Mouse (Mus musculus) urinary bladder, adult 18-20 months (tissue): ENCODE measurements around the gene Surf1.
"Not testable (repeated sequence)": the region's sequence is repeated elsewhere in the genome, so short reads cannot be mapped to it uniquely, and the experiment has no call there.

Experiments
- DNase-seq, 2 experiments: peaks; one replicate each; pipeline ENCODE4 v3.0.0; 2022; ENCODE audit warnings: low spot score in 2 of 2, mixed read lengths in 2 of 2

Surf1 gene

GRCm38 (mm10) chr2:26900731-26901130 lies 15.6 kb downstream of the Surf1 start:
- no peak for DNase-seq

- DNase-seq = no peak
Measured at GRCm38 (mm10) chr2:26895898-26896297, 20.4 kb downstream of the Surf1 start.

GRCm38 (mm10) chr2:26886170-26886569 lies 30.2 kb downstream of the Surf1 start:
- DNase-seq = not testable (repeated sequence)

- not testable (repeated sequence) for DNase-seq
Measured at GRCm38 (mm10) chr2:26885541-26885940, 30.8 kb downstream of the Surf1 start.

- no peak for DNase-seq
Measured at GRCm38 (mm10) chr2:26878571-26878970, 37.8 kb downstream of the Surf1 start.

GRCm38 (mm10) chr2:26870666-26871065 lies 45.7 kb downstream of the Surf1 start:
- DNase-seq = no peak

GRCm38 (mm10) chr2:26864879-26865278 lies 51.5 kb downstream of the Surf1 start, which contains the start of gene Abo:
TSS of gene Abo (minus strand) at chr2:26864979.
- DNase-seq = peak; percentile 8 to 11
